Mouse (Mus musculus) layer of hippocampus, postnatal 14 days (tissue): Measurements from ENCODE around the gene Ubl7. TPM values are rescaled to one million over a fixed set of nuclear protein-coding genes. Genes with fewer than 3 reads are reported as not detected.

Experiments used
- DNase-seq, 2 experiments: peaks; one replicate each; pipeline ENCODE4 v3.0.0; 2021 to 2022; ENCODE audit warnings: low spot score in 2 of 2, mixed read lengths in 1 of 2
- total RNA-seq, 2 experiments: library from RNA; stranded (reverse); gene quantifications; 2 replicates each; pipeline ENCODE4 v1.2.3; 2021

Gene Ubl7
- total RNA-seq, 2 experiments from 2014 or later: 97.5 to 98.6 TPM

- DNase-seq: no peak
Measured at GRCm38 (mm10) chr9:57963998-57964395, 53.2 kb downstream of the Ubl7 start.

GRCm38 (mm10) chr9:57964528-57965250, 53.9 kb downstream of the Ubl7 start:
- no peak for DNase-seq

- peak in 1 of 2 experiments; percentile 55 for DNase-seq
Measured at GRCm38 (mm10) chr9:57965281-57966185, 54.8 kb downstream of the Ubl7 start.

GRCm38 (mm10) chr9:57967237-57967960, 56.6 kb downstream of the Ubl7 start:
- peak; percentile 62 to 64 for DNase-seq

- no peak for DNase-seq
Measured at GRCm38 (mm10) chr9:57968166-57968771, 57.5 kb downstream of the Ubl7 start.

GRCm38 (mm10) chr9:57968783-57969542, 58.2 kb downstream of the Ubl7 start:
- no peak for DNase-seq

GRCm38 (mm10) chr9:57969736-57970495, 59.1 kb downstream of the Ubl7 start:
- DNase-seq: no peak

- no peak for DNase-seq
Measured at GRCm38 (mm10) chr9:57971413-57971812, 60.6 kb downstream of the Ubl7 start.

- DNase-seq: no peak
Measured at GRCm38 (mm10) chr9:57972141-57972591, 61.4 kb downstream of the Ubl7 start.

- DNase-seq: no peak
Measured at GRCm38 (mm10) chr9:57972776-57973439, 62.1 kb downstream of the Ubl7 start.

- DNase-seq: no peak
Measured at GRCm38 (mm10) chr9:57973440-57974066, 62.8 kb downstream of the Ubl7 start.

- DNase-seq: no peak
Measured at GRCm38 (mm10) chr9:57974221-57974620, 63.4 kb downstream of the Ubl7 start.

GRCm38 (mm10) chr9:57975200-57975821, 64.5 kb downstream of the Ubl7 start:
- DNase-seq: no peak

- DNase-seq: no peak
Measured at GRCm38 (mm10) chr9:57978025-57978424, 67.2 kb downstream of the Ubl7 start.

GRCm38 (mm10) chr9:57978858-57979257, 68.1 kb downstream of the Ubl7 start:
- no peak for DNase-seq
